Mouse (Mus musculus): ENCODE data around the gene Rnf213. TPM values are rescaled to one million over a fixed set of nuclear protein-coding genes. Genes with fewer than 3 reads are reported as not detected.

Gene Rnf213
- polyA plus RNA-seq, 1 experiment from 2014 or later, result 12.0 TPM

DNA sequence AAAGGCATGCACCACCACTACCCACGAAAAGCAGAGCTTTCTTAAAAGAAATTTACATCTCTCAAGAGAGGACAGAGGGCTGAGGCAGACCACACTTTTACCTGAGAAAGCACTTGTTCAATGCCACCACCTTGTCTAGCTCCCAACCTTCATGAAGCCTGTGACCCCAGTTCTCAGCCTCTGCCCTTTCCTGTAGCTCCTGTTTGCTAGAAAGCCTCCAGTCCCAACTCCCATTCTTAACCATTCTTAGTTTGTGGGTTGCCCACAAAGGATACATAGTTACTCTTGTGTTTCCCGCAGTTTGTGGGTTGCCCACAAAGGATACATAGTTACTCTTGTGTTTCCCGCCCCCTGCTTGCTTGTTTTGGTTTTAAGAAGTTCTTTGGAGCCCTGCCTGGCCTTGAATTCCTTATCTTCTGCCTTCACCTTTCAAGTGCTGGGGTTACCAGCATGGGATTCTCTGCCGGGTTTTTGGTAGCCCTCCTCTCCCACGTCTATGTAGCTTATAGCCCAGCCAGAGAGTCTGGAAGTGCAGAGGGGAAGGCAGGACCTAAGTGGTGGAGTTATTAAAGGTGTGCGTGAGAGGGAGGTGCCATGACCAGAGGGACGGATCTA lies 1.4 kb upstream of the Rnf213 start:
- H3K27ac ChIP-seq (replicated peaks in 1 of 2; ENCODE audit: control insufficient read depth in 1 of 2, insufficient read depth in 1 of 2, low read depth in 2 of 2, low read length in 2 of 2), result peak overlapping the region; percentile 84 to 98
- no peaks in the 10 kb centered on the region for H3K9me3 ChIP-seq (ENCODE audit: control insufficient read depth, low read length)
- ATAC-seq (ENCODE audit: insufficient number of reproducible peaks, insufficient read depth, low FRiP score, low read depth), result no peak
- no peaks in the 10 kb centered on the region for H3K27me3 ChIP-seq (ENCODE audit: control insufficient read depth, insufficient read depth, low read length)
- H3K4me2 ChIP-seq (ENCODE audit: low read length), result peak overlapping the region; percentile 96
- peak overlapping the region; percentile 93; the same call in 1 of the 2 replicates for H3K9ac ChIP-seq (ENCODE audit: low read length)
- H3K36me3 ChIP-seq (ENCODE audit: control insufficient read depth, insufficient read depth, low read length), result peaks cover 5% of the 10 kb centered on the region; the same call in 1 of the 2 replicates
- H3K4me1 ChIP-seq (ENCODE audit: control insufficient read depth in 2 of 2, insufficient read depth in 2 of 2, low read length in 2 of 2), result peaks cover 31 to 41% of the 10 kb centered on the region in 2 experiments
- WGBS, result 37% methylated on average over 7 of the region's 7 CpGs
- peak overlapping the region in 1 of 2 experiments; percentile 81; a peak in 2 of 4 replicates for H3K4me3 ChIP-seq (ENCODE audit: control insufficient read depth in 1 of 2, insufficient read depth in 1 of 2, low read depth in 1 of 2, low read length in 2 of 2)

DNA sequence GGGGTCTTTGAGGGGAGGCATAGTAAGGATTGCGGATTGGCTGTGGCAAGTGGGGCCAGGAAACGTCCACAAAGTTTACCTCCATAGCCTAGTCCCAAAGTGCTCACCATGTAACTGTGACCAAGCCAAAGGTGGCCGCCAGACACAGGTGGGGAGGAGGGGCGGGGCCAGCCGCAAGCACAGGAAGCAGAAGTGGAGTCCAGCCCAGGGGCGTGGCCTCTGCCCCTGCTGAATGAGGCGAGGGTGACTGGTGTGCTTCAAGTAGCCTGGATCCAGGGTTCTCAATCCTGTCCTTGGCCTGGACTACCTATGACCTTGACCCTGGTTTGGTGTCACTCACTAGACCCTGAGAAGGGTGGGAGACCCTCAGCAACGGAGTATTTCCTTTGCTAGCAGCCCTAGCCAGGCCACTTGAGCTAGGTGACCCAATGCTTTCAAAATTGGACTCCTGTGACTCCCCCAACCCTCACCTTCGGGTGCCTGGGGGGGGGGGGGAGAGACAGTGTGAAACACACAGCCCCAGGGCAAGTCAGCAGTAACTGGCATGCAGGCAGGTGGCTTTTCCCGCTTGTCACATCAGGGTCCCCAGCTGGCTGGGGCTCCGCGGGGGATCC lies 792 bp upstream of the Rnf213 start:
- Histone ChIP-seq H3K9me3 (ENCODE audit: control insufficient read depth, low read length) (no peaks in the 10 kb centered on the region), H3K4me1 (ENCODE audit: control insufficient read depth in 2 of 2, insufficient read depth in 2 of 2, low read length in 2 of 2) (peaks cover 28 to 36% of the 10 kb centered on the region in 2 experiments), H3K4me3 (ENCODE audit: control insufficient read depth in 1 of 2, insufficient read depth in 1 of 2, low read depth in 1 of 2, low read length in 2 of 2) (peak overlapping the region in 1 of 2 experiments; percentile 58; a peak in 2 of 4 replicates), H3K27ac (replicated peaks in 1 of 2; ENCODE audit: control insufficient read depth in 1 of 2, insufficient read depth in 1 of 2, low read depth in 2 of 2, low read length in 2 of 2) (peak overlapping the region; percentile 36 to 98), H3K36me3 (ENCODE audit: control insufficient read depth, insufficient read depth, low read length) (peaks cover 9% of the 10 kb centered on the region; the same call in 1 of the 2 replicates), H3K27me3 (ENCODE audit: control insufficient read depth, insufficient read depth, low read length) (no peaks in the 10 kb centered on the region), H3K4me2 (ENCODE audit: low read length) (peak overlapping the region; percentile 96), H3K9ac (ENCODE audit: low read length) (peak overlapping the region; percentile 77)
- 8% methylated on average over 12 of the region's 12 CpGs for WGBS
- ATAC-seq (ENCODE audit: insufficient number of reproducible peaks, insufficient read depth, low FRiP score, low read depth), result no peak

GRCm38 (mm10) chr11:119393483-119393804 lies 544 bp downstream of the Rnf213 start:
- H3K27ac ChIP-seq (replicated peaks in 1 of 2; ENCODE audit: control insufficient read depth in 1 of 2, insufficient read depth in 1 of 2, low read depth in 2 of 2, low read length in 2 of 2), result peak overlapping the region in 1 of 2 experiments; percentile 98; a peak in 2 of 4 replicates
- peaks cover 9% of the 10 kb centered on the region; the same call in 1 of the 2 replicates for H3K36me3 ChIP-seq (ENCODE audit: control insufficient read depth, insufficient read depth, low read length)
- peak overlapping the region; percentile 96 for H3K4me2 ChIP-seq (ENCODE audit: low read length)
- 0 out of 2 replicates have a peak, but pooled peaks have one; percentile 8 for ATAC-seq (ENCODE audit: insufficient number of reproducible peaks, insufficient read depth, low FRiP score, low read depth)
- no peaks in the 10 kb centered on the region for H3K9me3 ChIP-seq (ENCODE audit: control insufficient read depth, low read length)
- peaks cover 21 to 30% of the 10 kb centered on the region in 2 experiments for H3K4me1 ChIP-seq (ENCODE audit: control insufficient read depth in 2 of 2, insufficient read depth in 2 of 2, low read length in 2 of 2)
- peak overlapping the region; percentile 58 to 96 for H3K4me3 ChIP-seq (ENCODE audit: control insufficient read depth in 1 of 2, insufficient read depth in 1 of 2, low read depth in 1 of 2, low read length in 2 of 2)
- 23% methylated on average over 7 of the region's 7 CpGs for WGBS
- H3K27me3 ChIP-seq (ENCODE audit: control insufficient read depth, insufficient read depth, low read length), result no peaks in the 10 kb centered on the region
- peak overlapping the region; percentile 77 for H3K9ac ChIP-seq (ENCODE audit: low read length)

DNA sequence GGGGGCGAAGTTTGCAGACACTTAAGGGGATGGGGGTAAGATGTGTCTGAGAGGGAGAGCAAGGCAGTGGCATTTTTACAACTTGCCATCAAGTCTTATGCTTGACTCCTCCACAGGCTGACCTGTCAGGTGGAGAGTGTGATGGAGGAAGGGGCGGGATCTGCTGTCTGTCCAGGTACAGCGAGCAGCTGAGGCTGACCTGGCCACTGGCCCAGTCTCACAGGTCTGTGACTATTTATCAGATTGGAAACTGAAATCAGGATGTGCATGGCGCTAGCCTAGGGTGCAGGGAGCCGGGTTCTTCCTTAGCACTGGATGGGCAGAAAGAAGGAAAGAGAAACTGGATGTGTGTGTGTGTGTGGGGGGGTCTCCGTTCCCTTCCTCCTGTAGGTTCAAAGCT lies 1.3 kb downstream of the Rnf213 start:
- ATAC-seq (ENCODE audit: insufficient number of reproducible peaks, insufficient read depth, low FRiP score, low read depth), result no peak
- Histone ChIP-seq H3K36me3 (ENCODE audit: control insufficient read depth, insufficient read depth, low read length) (peaks cover 9% of the 10 kb centered on the region; the same call in 1 of the 2 replicates), H3K9me3 (ENCODE audit: control insufficient read depth, low read length) (no peaks in the 10 kb centered on the region), H3K4me3 (ENCODE audit: control insufficient read depth in 1 of 2, insufficient read depth in 1 of 2, low read depth in 1 of 2, low read length in 2 of 2) (no peak overlapping the region), H3K4me2 (ENCODE audit: low read length) (peak overlapping the region; percentile 96; the same call in 1 of the 2 replicates), H3K27me3 (ENCODE audit: control insufficient read depth, insufficient read depth, low read length) (no peaks in the 10 kb centered on the region), H3K4me1 (ENCODE audit: control insufficient read depth in 2 of 2, insufficient read depth in 2 of 2, low read length in 2 of 2) (peaks cover 21 to 30% of the 10 kb centered on the region in 2 experiments), H3K9ac (ENCODE audit: low read length) (no peak overlapping the region; the same call in 1 of the 2 replicates), H3K27ac (replicated peaks in 1 of 2; ENCODE audit: control insufficient read depth in 1 of 2, insufficient read depth in 1 of 2, low read depth in 2 of 2, low read length in 2 of 2) (no peak overlapping the region)
- 71% methylated on average over 6 of the region's 6 CpGs for WGBS

DNA sequence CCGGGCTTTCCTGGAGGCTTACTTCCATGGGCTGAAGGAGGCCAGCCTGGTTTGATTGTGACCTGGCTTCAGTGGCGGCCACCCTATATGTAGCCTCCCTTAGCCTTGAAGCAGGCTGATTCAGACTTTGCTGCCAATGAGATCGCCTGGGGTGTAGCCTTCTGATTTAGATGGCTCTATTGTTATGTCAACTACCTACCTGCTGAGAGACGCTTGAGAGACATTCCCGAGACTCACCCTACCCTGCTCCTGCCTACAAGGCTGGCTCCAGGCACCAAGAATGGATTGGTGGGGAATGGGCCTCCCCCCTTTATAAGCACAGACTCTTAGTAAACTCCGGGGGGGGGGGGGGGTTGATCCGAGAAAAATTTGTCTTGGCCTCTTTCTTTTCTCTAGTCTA lies 2.5 kb downstream of the Rnf213 start:
- Histone ChIP-seq H3K4me3 (ENCODE audit: control insufficient read depth in 1 of 2, insufficient read depth in 1 of 2, low read depth in 1 of 2, low read length in 2 of 2) (no peak overlapping the region), H3K9ac (ENCODE audit: low read length) (no peak overlapping the region), H3K36me3 (ENCODE audit: control insufficient read depth, insufficient read depth, low read length) (peaks cover 9% of the 10 kb centered on the region; the same call in 1 of the 2 replicates), H3K9me3 (ENCODE audit: control insufficient read depth, low read length) (no peaks in the 10 kb centered on the region), H3K4me1 (ENCODE audit: control insufficient read depth in 2 of 2, insufficient read depth in 2 of 2, low read length in 2 of 2) (peaks cover 17 to 24% of the 10 kb centered on the region in 2 experiments), H3K27me3 (ENCODE audit: control insufficient read depth, insufficient read depth, low read length) (no peaks in the 10 kb centered on the region), H3K27ac (replicated peaks in 1 of 2; ENCODE audit: control insufficient read depth in 1 of 2, insufficient read depth in 1 of 2, low read depth in 2 of 2, low read length in 2 of 2) (no peak overlapping the region), H3K4me2 (ENCODE audit: low read length) (no peak overlapping the region)
- ATAC-seq (ENCODE audit: insufficient number of reproducible peaks, insufficient read depth, low FRiP score, low read depth), result no peak
- WGBS, result 40% methylated on average over 7 of the region's 7 CpGs

GRCm38 (mm10) chr11:119395931-119396330 lies 3.0 kb downstream of the Rnf213 start:
- H3K36me3 ChIP-seq (ENCODE audit: control insufficient read depth, insufficient read depth, low read length), result peaks cover 9% of the 10 kb centered on the region; the same call in 1 of the 2 replicates
- no peak overlapping the region for H3K4me2 ChIP-seq (ENCODE audit: low read length)
- H3K9me3 ChIP-seq (ENCODE audit: control insufficient read depth, low read length), result no peaks in the 10 kb centered on the region
- H3K27ac ChIP-seq (replicated peaks in 1 of 2; ENCODE audit: control insufficient read depth in 1 of 2, insufficient read depth in 1 of 2, low read depth in 2 of 2, low read length in 2 of 2), result no peak overlapping the region
- no peaks in the 10 kb centered on the region for H3K27me3 ChIP-seq (ENCODE audit: control insufficient read depth, insufficient read depth, low read length)
- no peak overlapping the region for H3K9ac ChIP-seq (ENCODE audit: low read length)
- WGBS, result 45% methylated on average over 13 of the region's 13 CpGs
- H3K4me1 ChIP-seq (ENCODE audit: control insufficient read depth in 2 of 2, insufficient read depth in 2 of 2, low read length in 2 of 2), result peaks cover 16 to 24% of the 10 kb centered on the region in 2 experiments
- ATAC-seq (ENCODE audit: insufficient number of reproducible peaks, insufficient read depth, low FRiP score, low read depth), result no peak
- H3K4me3 ChIP-seq (ENCODE audit: control insufficient read depth in 1 of 2, insufficient read depth in 1 of 2, low read depth in 1 of 2, low read length in 2 of 2), result no peak overlapping the region

DNA sequence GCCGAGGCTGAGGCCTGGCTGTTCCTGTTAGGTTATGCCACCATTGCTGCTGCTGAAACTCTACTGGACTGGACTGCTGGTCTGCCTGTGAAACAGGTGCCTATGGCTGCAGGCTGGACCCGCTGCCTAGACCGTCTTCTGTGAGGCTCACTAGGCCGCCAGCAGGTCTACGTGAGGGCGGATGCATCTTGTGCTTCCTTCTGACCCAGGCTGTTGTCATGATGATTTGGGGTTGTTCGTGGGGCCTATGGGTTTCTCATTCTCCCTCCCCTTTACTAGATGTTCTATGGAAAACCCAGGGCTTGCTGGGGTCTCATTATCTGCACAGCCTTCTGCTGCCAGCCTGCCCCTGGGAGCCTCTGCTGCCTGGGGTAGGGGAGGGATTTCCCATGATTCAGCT lies 3.6 kb downstream of the Rnf213 start:
- no peak overlapping the region for H3K4me3 ChIP-seq (ENCODE audit: control insufficient read depth in 1 of 2, insufficient read depth in 1 of 2, low read depth in 1 of 2, low read length in 2 of 2)
- H3K4me1 ChIP-seq (ENCODE audit: control insufficient read depth in 2 of 2, insufficient read depth in 2 of 2, low read length in 2 of 2), result peaks cover 12 to 21% of the 10 kb centered on the region in 2 experiments
- H3K27me3 ChIP-seq (ENCODE audit: control insufficient read depth, insufficient read depth, low read length), result no peaks in the 10 kb centered on the region
- H3K9ac ChIP-seq (ENCODE audit: low read length), result no peak overlapping the region
- H3K4me2 ChIP-seq (ENCODE audit: low read length), result no peak overlapping the region
- H3K9me3 ChIP-seq (ENCODE audit: control insufficient read depth, low read length), result no peaks in the 10 kb centered on the region
- H3K27ac ChIP-seq (replicated peaks in 1 of 2; ENCODE audit: control insufficient read depth in 1 of 2, insufficient read depth in 1 of 2, low read depth in 2 of 2, low read length in 2 of 2), result no peak overlapping the region
- 77% methylated on average over 7 of the region's 7 CpGs for WGBS
- no peak for ATAC-seq (ENCODE audit: insufficient number of reproducible peaks, insufficient read depth, low FRiP score, low read depth)
- H3K36me3 ChIP-seq (ENCODE audit: control insufficient read depth, insufficient read depth, low read length), result peaks cover 9% of the 10 kb centered on the region; the same call in 1 of the 2 replicates
